Mouse (Mus musculus) E14TG2a.4 (cell line): ENCODE measurements at regions not wholly inside any gene's neighbourhood (a gene's known extent, or its start where the extent isn't known, plus 50 kb on each side); places are given as distances from the start of the nearest gene placed in this dataset.

Source experiments
- CTCF ChIP-seq: conservative IDR thresholded peaks from 2 replicates; pipeline ENCODE4 v1.5.1; 2014; ENCODE audit warnings: low read length
- NANOG ChIP-seq: IDR thresholded peaks from 2 replicates; pipeline ENCODE4 v1.6.1; 2014; ENCODE audit warnings: borderline replicate concordance, low read length, mixed read lengths

GRCm38 (mm10) chr12:50967168-50967810, 318.4 kb upstream of the Prkd1 start:
- TF ChIP-seq CTCF (no peak), NANOG (no peak)
